8 mouse cellular contexts compared by ENCODE assay signal in the genomic region with DNA sequence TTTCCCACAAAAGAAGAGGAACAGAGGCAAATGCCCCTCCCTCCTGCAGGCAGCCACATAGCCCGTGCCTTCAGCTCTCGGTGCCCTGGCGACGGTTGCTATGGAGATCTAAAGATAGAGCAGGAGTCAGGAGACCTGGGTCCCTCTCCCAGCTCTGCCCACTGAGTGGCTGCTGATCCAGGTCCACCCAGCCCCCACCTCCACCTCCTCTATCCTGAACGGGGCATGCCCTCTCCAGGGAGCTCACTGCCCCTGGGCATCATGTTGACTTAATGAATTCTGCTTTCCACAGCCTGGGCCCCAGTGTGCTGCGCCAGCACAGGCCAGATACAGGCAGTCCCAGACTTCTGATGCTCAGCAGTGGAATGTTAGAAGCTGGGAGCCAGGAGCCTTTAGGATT. TPM values are rescaled to one million over a fixed set of nuclear protein-coding genes. Genes with fewer than 3 reads are reported as not detected.
DNase-seq lines count a peak whose midpoint lies in the region; ATAC-seq lines count a peak whose summit lies in the region.

No protein-coding gene starts in this region.

- H3K4me2 ChIP-seq in forebrain, embryonic 14.5 days (ENCODE audit: low read length): no peak overlapping the region
- 0 out of 2 replicates have a peak overlapping the region, but pooled peaks have one; percentile 9 for H3K4me2 ChIP-seq in neural tube, embryonic 15.5 days

- H3K9me3 ChIP-seq in heart, embryonic 10.5 days: no peaks in the 10 kb centered on the region
- H3K9me3 ChIP-seq in forebrain, embryonic 14.5 days (replicated peaks; ENCODE audit: control insufficient read depth, low read length): no peaks in the 10 kb centered on the region
- no peaks in the 10 kb centered on the region for H3K9me3 ChIP-seq in neural tube, embryonic 15.5 days (replicated peaks)

- no peaks in the 10 kb centered on the region for H3K36me3 ChIP-seq in heart, embryonic 10.5 days
- H3K36me3 ChIP-seq in forebrain, embryonic 14.5 days (ENCODE audit: control insufficient read depth, insufficient read depth, low read length): no peaks in the 10 kb centered on the region
- H3K36me3 ChIP-seq in neural tube, embryonic 15.5 days: no peaks in the 10 kb centered on the region

- peaks cover 3% of the 10 kb centered on the region; the same call in 1 of the 2 replicates for H3K27me3 ChIP-seq in heart, embryonic 10.5 days (ENCODE audit: insufficient read depth, poor library complexity, severe bottlenecking)
- no peaks in the 10 kb centered on the region for H3K27me3 ChIP-seq in forebrain, embryonic 14.5 days (replicated peaks; ENCODE audit: control insufficient read depth, insufficient read depth, low read length)
- H3K27me3 ChIP-seq in neural tube, embryonic 15.5 days (replicated peaks): no peaks in the 10 kb centered on the region

- peaks cover 40% of the 10 kb centered on the region for H3K4me1 ChIP-seq in heart, embryonic 10.5 days
- H3K4me1 ChIP-seq in forebrain, embryonic 14.5 days (ENCODE audit: control insufficient read depth, insufficient read depth, low read length): peaks cover 9% of the 10 kb centered on the region
- peaks cover 18% of the 10 kb centered on the region for H3K4me1 ChIP-seq in neural tube, embryonic 15.5 days

- intact Hi-C loops in left cerebral cortex, postnatal 10 days (cut with DNase I): no loop called here

- peak; percentile 87 for ATAC-seq in forebrain, embryonic 14.5 days
- peak; percentile 90 for ATAC-seq in neural tube, embryonic 15.5 days (ENCODE audit: low FRiP score)

- DNase-seq in heart, embryonic 10.5 days (ENCODE audit: low spot score): peak; percentile 87
- DNase-seq in heart, adult 9 months (ENCODE audit: low spot score in 2 of 2): no peak
- DNase-seq in forebrain, embryonic 14.5 days (ENCODE audit: low spot score): peak; percentile 75
- DNase-seq in kidney, adult 18-20 months: peak; percentile 70
- DNase-seq in left cerebral cortex, postnatal 10 days (ENCODE audit: extremely low spot score in 1 of 2, low spot score in 2 of 2): peak; percentile 77 to 82
- no peak for DNase-seq in spleen, adult 18-20 months
- DNase-seq in thymus, postnatal 14 days: no peak

- H3K9ac ChIP-seq in forebrain, embryonic 14.5 days (ENCODE audit: low read length): peak overlapping the region; percentile 9; the same call in 1 of the 2 replicates
- H3K9ac ChIP-seq in neural tube, embryonic 15.5 days (replicated peaks): no peak overlapping the region

- no peak overlapping the region for H3K4me3 ChIP-seq in heart, embryonic 10.5 days
- no peak overlapping the region for H3K4me3 ChIP-seq in forebrain, embryonic 14.5 days (ENCODE audit: low read depth, low read length)
- no peak overlapping the region for H3K4me3 ChIP-seq in neural tube, embryonic 15.5 days (replicated peaks)

- WGBS in heart, embryonic 10.5 days: 16% methylated on average over 6 of the region's 6 CpGs
- WGBS in forebrain, embryonic 14.5 days: 3% methylated on average over 6 of the region's 6 CpGs
- 11% methylated on average over 6 of the region's 6 CpGs for WGBS in neural tube, embryonic 15.5 days

- peak overlapping the region; percentile 80 for H3K27ac ChIP-seq in heart, embryonic 10.5 days
- H3K27ac ChIP-seq in forebrain, embryonic 14.5 days (ENCODE audit: low read depth, low read length): peak overlapping the region; percentile 56
- H3K27ac ChIP-seq in neural tube, embryonic 15.5 days (replicated peaks): peak overlapping the region; percentile 76

RNA-seq across cellular contexts. Expression of gene Cdcp2, which starts 11.8 kb away (rescaled TPM):
- polyA plus RNA-seq in heart, embryonic 10.5 days (2016; fragmentation: Nextera tagmentation; extraction: Ambion mirVana): not detected in 2 replicates
- not detected in 2 replicates for polyA plus RNA-seq in forebrain, embryonic 14.5 days (2014; fragmentation: Nextera tagmentation; extraction: Ambion mirVana)
- total RNA-seq in left cerebral cortex, postnatal 10 days (2021): not detected
- polyA plus RNA-seq in neural tube, embryonic 15.5 days (2015; fragmentation: Nextera tagmentation; extraction: Ambion mirVana): not detected in 2 replicates

RNA-seq across cellular contexts. Expression of gene Cyb5rl, which starts 18.1 kb away (rescaled TPM):
- 5.1 and 7.3 TPM in 2 replicates for polyA plus RNA-seq in heart, embryonic 10.5 days (2016; fragmentation: Nextera tagmentation; extraction: Ambion mirVana)
- 3.6 and 4.1 TPM in 2 replicates for polyA plus RNA-seq in forebrain, embryonic 14.5 days (2014; fragmentation: Nextera tagmentation; extraction: Ambion mirVana)
- total RNA-seq in left cerebral cortex, postnatal 10 days (2021): 1 to 10 TPM; 9.0 to 9.7 TPM
- 4.4 and 4.7 TPM in 2 replicates for polyA plus RNA-seq in neural tube, embryonic 15.5 days (2015; fragmentation: Nextera tagmentation; extraction: Ambion mirVana)

RNA-seq across cellular contexts. Expression of gene Mrpl37, which starts 18.2 kb away (rescaled TPM):
- polyA plus RNA-seq in heart, embryonic 10.5 days (2016; fragmentation: Nextera tagmentation; extraction: Ambion mirVana): 117 and 120 TPM in 2 replicates
- polyA plus RNA-seq in forebrain, embryonic 14.5 days (2014; fragmentation: Nextera tagmentation; extraction: Ambion mirVana): 94.0 and 95.6 TPM in 2 replicates
- total RNA-seq in left cerebral cortex, postnatal 10 days (2021): 10 to 100 TPM; 64.0 to 67.7 TPM
- 84.9 and 85.5 TPM in 2 replicates for polyA plus RNA-seq in neural tube, embryonic 15.5 days (2015; fragmentation: Nextera tagmentation; extraction: Ambion mirVana)

Comparison
In these comparisons a context has a peak if more than half of its experiments do, and no peak if none do; other contexts are left out.
1. DNase-seq: peak in heart, embryonic 10.5 days (single experiment), forebrain, embryonic 14.5 days (single experiment), kidney, adult 18-20 months (single experiment) and left cerebral cortex, postnatal 10 days (2 of 2); none in heart, adult 9 months (0 of 2), spleen, adult 18-20 months (0 of 2) and thymus, postnatal 14 days (single experiment).
2. Peak in every context shown above with its lines, with median percentiles within 50 percentile points of each other: H3K27ac ChIP-seq.